Mouse (Mus musculus) left cerebral cortex, postnatal 4 days (tissue): Measurements from ENCODE around the gene Cep295nl. TPM values are rescaled to one million over a fixed set of nuclear protein-coding genes. Genes with fewer than 3 reads are reported as not detected.

Experiments
- DNase-seq: peaks from one replicate; pipeline ENCODE4 v3.0.0-alpha.2; 2022
- intact Hi-C: fragments of 180-260 bp; cut with DNase I; formaldehyde crosslinking; loops from one replicate; pipeline ENCODE4 v1.15.1; 2025
- total RNA-seq, 2 experiments: library from RNA; stranded (reverse); gene quantifications; 2 replicates each; pipeline ENCODE4 v1.2.3; 2021

Cep295nl gene
- total RNA-seq, 2 experiments from 2014 or later, result 2.8 to 3.9 TPM

- intact Hi-C loops, result no loop called here
- DNase-seq, result peak; percentile 42
Measured at GRCm38 (mm10) chr11:118360491-118360890, 18.2 kb upstream of the Cep295nl start.

- no peak for DNase-seq
- intact Hi-C loops, result no loop called here
Measured at GRCm38 (mm10) chr11:118355640-118356039, 13.3 kb upstream of the Cep295nl start, which contains the start of gene Timp2. Gene Timp2 (minus strand): TSS chr11:118355740.

GRCm38 (mm10) chr11:118355205-118355604, 12.9 kb upstream of the Cep295nl start:
- DNase-seq, result peak; percentile 89
- intact Hi-C loops, result no loop called here

- DNase-seq, result no peak
- intact Hi-C loops, result loop anchor here (5.0 kb wide), 1 partner anchor 37 kb away; no protein-coding TSS in a partner anchor
Measured at GRCm38 (mm10) chr11:118354636-118355191, 12.4 kb upstream of the Cep295nl start.

GRCm38 (mm10) chr11:118349494-118349893, 7.2 kb upstream of the Cep295nl start:
- intact Hi-C loops, result no loop called here
- DNase-seq, result no peak

GRCm38 (mm10) chr11:118348877-118349276, 6.6 kb upstream of the Cep295nl start:
- DNase-seq, result no peak
- intact Hi-C loops, result no loop called here

- intact Hi-C loops, result no loop called here
- no peak for DNase-seq
Measured at GRCm38 (mm10) chr11:118348419-118348818, 6.1 kb upstream of the Cep295nl start.

GRCm38 (mm10) chr11:118347911-118348310, 5.6 kb upstream of the Cep295nl start:
- no peak for DNase-seq
- intact Hi-C loops, result no loop called here

GRCm38 (mm10) chr11:118347391-118347790, 5.1 kb upstream of the Cep295nl start:
- intact Hi-C loops, result no loop called here
- no peak for DNase-seq

- intact Hi-C loops, result no loop called here
- DNase-seq, result no peak
Measured at GRCm38 (mm10) chr11:118346395-118347096, 4.2 kb upstream of the Cep295nl start.

- intact Hi-C loops, result no loop called here
- DNase-seq, result peak; percentile 95
Measured at GRCm38 (mm10) chr11:118345693-118346092, 3.4 kb upstream of the Cep295nl start.

- no peak for DNase-seq
- intact Hi-C loops, result no loop called here
Measured at GRCm38 (mm10) chr11:118343629-118344028, 1.3 kb upstream of the Cep295nl start.

- intact Hi-C loops, result no loop called here
- no peak for DNase-seq
Measured at GRCm38 (mm10) chr11:118337491-118338168, 4.7 kb downstream of the Cep295nl start.

GRCm38 (mm10) chr11:118333431-118333830, 8.9 kb downstream of the Cep295nl start:
- intact Hi-C loops, result no loop called here
- no peak for DNase-seq

- no peak for DNase-seq
- intact Hi-C loops, result no loop called here
Measured at GRCm38 (mm10) chr11:118332376-118332775, 9.9 kb downstream of the Cep295nl start.

GRCm38 (mm10) chr11:118330777-118331176, 11.5 kb downstream of the Cep295nl start:
- intact Hi-C loops, result no loop called here
- no peak for DNase-seq

- intact Hi-C loops, result no loop called here
- no peak for DNase-seq
Measured at GRCm38 (mm10) chr11:118330361-118330760, 11.9 kb downstream of the Cep295nl start.

- no peak for DNase-seq
- intact Hi-C loops, result no loop called here
Measured at GRCm38 (mm10) chr11:118328947-118329346, 13.4 kb downstream of the Cep295nl start.

- no peak for DNase-seq
- intact Hi-C loops, result no loop called here
Measured at GRCm38 (mm10) chr11:118328511-118328910, 13.8 kb downstream of the Cep295nl start.

GRCm38 (mm10) chr11:118326991-118327971, 15.0 kb downstream of the Cep295nl start:
- DNase-seq, result peak; percentile 96
- intact Hi-C loops, result no loop called here

GRCm38 (mm10) chr11:118326491-118326890, 15.8 kb downstream of the Cep295nl start:
- intact Hi-C loops, result no loop called here
- no peak for DNase-seq
